Mouse (Mus musculus) liver, embryonic 13.5 days (tissue): Measurements from ENCODE around the gene Ubtd2. TPM values are rescaled to one million over a fixed set of nuclear protein-coding genes. Genes with fewer than 3 reads are reported as not detected.

Experiments
- ATAC-seq: fragments of 200-750 bp; cut with Nextera tagmentation; 2 replicates; pipeline ENCODE4 v1.8.0; 2017; ENCODE audit warnings: low read depth, mild to moderate bottlenecking, moderate number of reproducible peaks, moderate library complexity
- DNase-seq: peaks from one replicate; pipeline ENCODE4 v3.0.0; 2022
- H3K27ac ChIP-seq: fragments of 300-500 bp; sonication (generic); 2 replicates; pipeline ENCODE4 v1.5.1; 2015; ENCODE audit warnings: moderate library complexity, mild to moderate bottlenecking, inconsistent platforms
- H3K27me3 ChIP-seq: fragments of 300-500 bp; sonication (generic); 2 replicates; pipeline ENCODE4 v1.6.1; 2015; ENCODE audit warnings: mild to moderate bottlenecking, inconsistent platforms
- H3K36me3 ChIP-seq: fragments of 300-500 bp; sonication (generic); 2 replicates; pipeline ENCODE4 v1.6.1; 2015; ENCODE audit warnings: mild to moderate bottlenecking, inconsistent platforms
- H3K4me1 ChIP-seq: fragments of 300-500 bp; sonication (generic); replicated peaks from 2 replicates; pipeline ENCODE4 v1.6.1; 2015; ENCODE audit warnings: inconsistent platforms
- H3K4me2 ChIP-seq: fragments of 300-500 bp; sonication (generic); 2 replicates; pipeline ENCODE4 v1.6.1; 2015; ENCODE audit warnings: inconsistent platforms, mild to moderate bottlenecking, moderate library complexity
- H3K4me3 ChIP-seq: fragments of 300-500 bp; sonication (generic); replicated peaks from 2 replicates; pipeline ENCODE4 v1.5.1; 2015; ENCODE audit warnings: mild to moderate bottlenecking, inconsistent platforms
- H3K9ac ChIP-seq: fragments of 300-500 bp; sonication (generic); 2 replicates; pipeline ENCODE4 v1.6.1; 2015; ENCODE audit warnings: mild to moderate bottlenecking, inconsistent platforms
- H3K9me3 ChIP-seq: fragments of 300-500 bp; sonication (generic); replicated peaks from 2 replicates; pipeline ENCODE4 v1.6.1; 2016; ENCODE audit warnings: inconsistent platforms
- WGBS: fragments of 180-500 bp; shearing (Covaris S2); methylation state at CpG from one replicate; pipeline ENCODE4 v1.1.7; 2015; ENCODE audit not compliant: insufficient replicate concordance; 5-methylcytosine and 5-hydroxymethylcytosine counted together
- polyA plus RNA-seq: library from polyadenylated mRNA; unstranded; fragments of >200 nt; fragmentation: Nextera tagmentation; extraction: Ambion mirVana; gene quantifications from 2 replicates; pipeline ENCODE4 v1.2.1, GENCODE M21; 2015

The Ubtd2 gene
- polyA plus RNA-seq, 1 experiment from 2014 or later, result 5.9 TPM

- ATAC-seq, result no peak
- Histone ChIP-seq H3K4me3 (no peak overlapping the region), H3K27ac (no peak overlapping the region; the same call in 1 of the 2 replicates), H3K27me3 (no peaks in the 10 kb centered on the region), H3K9ac (no peak overlapping the region), H3K36me3 (peaks cover 3% of the 10 kb centered on the region; the same call in 1 of the 2 replicates), H3K4me2 (no peak overlapping the region), H3K9me3 (no peaks in the 10 kb centered on the region), H3K4me1 (peaks cover 50% of the 10 kb centered on the region)
- DNase-seq, result no peak
- 79% methylated on average over 10 of the region's 10 CpGs for WGBS
These were observed 101.3 kb downstream of the Ubtd2 start for GRCm38 (mm10) chr11:32556333-32556990.

GRCm38 (mm10) chr11:32558026-32558425 is 102.9 kb downstream of the Ubtd2 start:
- no peak overlapping the region for H3K4me3 ChIP-seq
- no peak overlapping the region for H3K27ac ChIP-seq
- H3K4me1 ChIP-seq, result peaks cover 50% of the 10 kb centered on the region
- ATAC-seq (no peak), DNase-seq (no peak)
- H3K9ac ChIP-seq, result no peak overlapping the region
- no peaks in the 10 kb centered on the region for H3K27me3 ChIP-seq
- no peaks in the 10 kb centered on the region for H3K9me3 ChIP-seq
- peaks cover 3% of the 10 kb centered on the region; the same call in 1 of the 2 replicates for H3K36me3 ChIP-seq
- no peak overlapping the region for H3K4me2 ChIP-seq
- 85% methylated on average over 4 of the region's 4 CpGs for WGBS

GRCm38 (mm10) chr11:32558677-32559076 is 103.5 kb downstream of the Ubtd2 start:
- WGBS, result 32% methylated on average over 8 of the region's 8 CpGs
- Histone ChIP-seq H3K36me3 (peaks cover 3% of the 10 kb centered on the region; the same call in 1 of the 2 replicates), H3K27ac (no peak overlapping the region; the same call in 1 of the 2 replicates), H3K9ac (no peak overlapping the region), H3K4me1 (peaks cover 50% of the 10 kb centered on the region), H3K4me2 (no peak overlapping the region), H3K27me3 (no peaks in the 10 kb centered on the region), H3K9me3 (no peaks in the 10 kb centered on the region), H3K4me3 (no peak overlapping the region)
- ATAC-seq (no peak), DNase-seq (no peak)

- WGBS, result 77% methylated on average over 12 of the region's 12 CpGs
- DNase-seq (no peak), ATAC-seq (no peak)
- Histone ChIP-seq H3K9ac (no peak overlapping the region), H3K4me3 (no peak overlapping the region), H3K4me2 (no peak overlapping the region), H3K4me1 (peaks cover 50% of the 10 kb centered on the region), H3K9me3 (no peaks in the 10 kb centered on the region), H3K36me3 (peaks cover 2% of the 10 kb centered on the region; the same call in 1 of the 2 replicates), H3K27me3 (no peaks in the 10 kb centered on the region), H3K27ac (no peak overlapping the region)
These were observed 105.0 kb downstream of the Ubtd2 start for GRCm38 (mm10) chr11:32560015-32560770.

GRCm38 (mm10) chr11:32561465-32562355 is 106.5 kb downstream of the Ubtd2 start:
- Histone ChIP-seq H3K4me1 (peaks cover 61% of the 10 kb centered on the region), H3K9me3 (no peaks in the 10 kb centered on the region), H3K36me3 (no peaks in the 10 kb centered on the region; the same call in 1 of the 2 replicates), H3K4me3 (no peak overlapping the region), H3K4me2 (no peak overlapping the region), H3K27ac (peak overlapping the region; percentile 34; the same call in 1 of the 2 replicates), H3K9ac (no peak overlapping the region), H3K27me3 (no peaks in the 10 kb centered on the region)
- WGBS, result 61% methylated on average over 10 of the region's 10 CpGs
- DNase-seq, result no peak
- no peak for ATAC-seq

- H3K27me3 ChIP-seq, result no peaks in the 10 kb centered on the region
- no peak overlapping the region for H3K27ac ChIP-seq
- DNase-seq (no peak), ATAC-seq (no peak)
- no peaks in the 10 kb centered on the region for H3K9me3 ChIP-seq
- no peak overlapping the region for H3K9ac ChIP-seq
- peaks cover 71% of the 10 kb centered on the region for H3K4me1 ChIP-seq
- no peaks in the 10 kb centered on the region for H3K36me3 ChIP-seq
- H3K4me2 ChIP-seq, result no peak overlapping the region
- no peak overlapping the region for H3K4me3 ChIP-seq
- 39% methylated on average over 5 of the region's 5 CpGs for WGBS
These were observed 107.5 kb downstream of the Ubtd2 start for GRCm38 (mm10) chr11:32562706-32563105.

GRCm38 (mm10) chr11:32563660-32564059 is 108.5 kb downstream of the Ubtd2 start:
- H3K9ac ChIP-seq, result no peak overlapping the region
- no peak overlapping the region for H3K27ac ChIP-seq
- H3K27me3 ChIP-seq, result no peaks in the 10 kb centered on the region
- no peaks in the 10 kb centered on the region for H3K36me3 ChIP-seq
- WGBS, result 50% methylated on average over 3 of the region's 3 CpGs
- peaks cover 68% of the 10 kb centered on the region for H3K4me1 ChIP-seq
- no peak overlapping the region for H3K4me3 ChIP-seq
- no peak overlapping the region for H3K4me2 ChIP-seq
- DNase-seq, result no peak
- no peaks in the 10 kb centered on the region for H3K9me3 ChIP-seq
- ATAC-seq, result 0 out of 2 replicates have a peak, but pooled peaks have one; percentile 11

GRCm38 (mm10) chr11:32564629-32565028 is 109.5 kb downstream of the Ubtd2 start:
- H3K36me3 ChIP-seq, result 0 out of 2 replicates have a peak, but pooled peaks cover 2% of the 10 kb centered on the region
- peak overlapping the region; percentile 8; the same call in 1 of the 2 replicates for H3K27ac ChIP-seq
- no peak for ATAC-seq
- no peak for DNase-seq
- H3K4me1 ChIP-seq, result peaks cover 68% of the 10 kb centered on the region
- H3K9ac ChIP-seq, result no peak overlapping the region
- H3K9me3 ChIP-seq, result no peaks in the 10 kb centered on the region
- H3K4me2 ChIP-seq, result no peak overlapping the region
- 37% methylated on average over 4 of the region's 4 CpGs for WGBS
- H3K4me3 ChIP-seq, result no peak overlapping the region
- H3K27me3 ChIP-seq, result no peaks in the 10 kb centered on the region

GRCm38 (mm10) chr11:32565088-32565487 is 109.9 kb downstream of the Ubtd2 start:
- Histone ChIP-seq H3K9ac (no peak overlapping the region), H3K4me1 (peaks cover 68% of the 10 kb centered on the region), H3K4me2 (no peak overlapping the region), H3K9me3 (no peaks in the 10 kb centered on the region), H3K36me3 (0 out of 2 replicates have a peak, but pooled peaks cover 3% of the 10 kb centered on the region), H3K27ac (peak overlapping the region; percentile 14; the same call in 1 of the 2 replicates), H3K4me3 (no peak overlapping the region), H3K27me3 (no peaks in the 10 kb centered on the region)
- DNase-seq (no peak), ATAC-seq (peak; percentile 23; the same call in 1 of the 2 replicates)
- 23% methylated on average over 8 of the region's 8 CpGs for WGBS

- DNase-seq (no peak), ATAC-seq (peak; percentile 52)
- H3K4me3 ChIP-seq, result no peak overlapping the region
- no peak overlapping the region for H3K27ac ChIP-seq
- WGBS, result 49% methylated on average over 6 of the region's 6 CpGs
- no peaks in the 10 kb centered on the region for H3K27me3 ChIP-seq
- peak overlapping the region; percentile 33; the same call in 1 of the 2 replicates for H3K9ac ChIP-seq
- 0 out of 2 replicates have a peak, but pooled peaks cover 3% of the 10 kb centered on the region for H3K36me3 ChIP-seq
- no peaks in the 10 kb centered on the region for H3K9me3 ChIP-seq
- H3K4me1 ChIP-seq, result peaks cover 70% of the 10 kb centered on the region
- no peak overlapping the region for H3K4me2 ChIP-seq
These were observed 111.0 kb downstream of the Ubtd2 start for GRCm38 (mm10) chr11:32566184-32566583.
